Mouse (Mus musculus): ENCODE measurements around the gene Jund. TPM values are rescaled to one million over a fixed set of nuclear protein-coding genes. Genes with fewer than 3 reads are reported as not detected.

Jund gene
- total and polyA plus RNA-seq, 3 experiments = 16.5 to 18.8 TPM; not detected in 1

- peak overlapping the region; percentile 26 for H3K9ac ChIP-seq (ENCODE audit: control insufficient read depth, low read depth, low read length, poor library complexity, severe bottlenecking)
- H3K36me3 ChIP-seq (ENCODE audit: control insufficient read depth in 1 of 2, insufficient read depth in 2 of 2, low read length in 2 of 2) = peaks cover 2 to 24% of the 10 kb centered on the region in 2 experiments; a peak in 3 of 4 replicates
- no peaks in the 10 kb centered on the region for H3K27me3 ChIP-seq (ENCODE audit: control insufficient read depth in 1 of 2, insufficient read depth in 2 of 2, low read length in 2 of 2)
- H3K4me3 ChIP-seq (ENCODE audit: control insufficient read depth in 1 of 2, insufficient read depth in 1 of 2, low read depth in 2 of 2, low read length in 2 of 2) = no peak overlapping the region
- peak overlapping the region; percentile 70 for H3K27ac ChIP-seq (ENCODE audit: control insufficient read depth, low read depth, low read length)
- no peaks in the 10 kb centered on the region for H3K79me2 ChIP-seq (ENCODE audit: control insufficient read depth, insufficient read depth, low read length, poor library complexity)
- H3K4me1 ChIP-seq (ENCODE audit: control insufficient read depth in 1 of 2, insufficient read depth in 2 of 2, low read length in 2 of 2) = peaks cover 9 to 30% of the 10 kb centered on the region in 2 experiments
- H3K9me3 ChIP-seq (replicated peaks; ENCODE audit: insufficient read depth, low read length) = no peaks in the 10 kb centered on the region
- DNase-seq (ENCODE audit: low read depth, low spot score) = peak; percentile 94
- no peak; the same call in 1 of the 2 replicates for TF ChIP-seq MAZ (IDR thresholded peaks at IDR 0.05; ENCODE audit: low read depth, low read length)
- no peak for TF ChIP-seq CHD1 (IDR thresholded peaks at IDR 0.05; ENCODE audit: low read depth, low read length)
- peak; percentile 62 for TF ChIP-seq GATA1 (IDR thresholded peaks at IDR 0.05; ENCODE audit: low read depth, low read length)
- no peak for TF ChIP-seq CHD2 (IDR thresholded peaks at IDR 0.05; ENCODE audit: low read length)
- no peak for TF ChIP-seq KAT2A (conservative IDR thresholded peaks at IDR 0.05; ENCODE audit: low read depth, low read length)
- 0 out of 2 replicates have a peak, but pooled peaks have one; percentile 4 for TF ChIP-seq HCFC1 (IDR thresholded peaks at IDR 0.05; ENCODE audit: low read depth, low read length)
- no peak for TF ChIP-seq ZC3H11A (IDR thresholded peaks at IDR 0.05; ENCODE audit: low read depth, low read length)
- peak; percentile 92 for TF ChIP-seq USF1 (IDR thresholded peaks at IDR 0.05; ENCODE audit: low read depth, low read length)
- TF ChIP-seq MAX (IDR thresholded peaks at IDR 0.05; ENCODE audit: low read length) = no peak
- peak in 1 of 2 experiments; percentile 50; a peak in 1 of 4 replicates for TF ChIP-seq USF2 (IDR thresholded peaks at IDR 0.05; ENCODE audit: borderline replicate concordance in 1 of 2, insufficient read depth in 1 of 2, low read depth in 1 of 2, low read length in 2 of 2)
- TF ChIP-seq CTCF (IDR thresholded peaks at IDR 0.05 in 2 of 3, conservative IDR thresholded peaks at IDR 0.05 in 1 of 3; ENCODE audit: control insufficient read depth in 1 of 3, insufficient read depth in 1 of 3, low read depth in 2 of 3, low read length in 3 of 3, poor library complexity in 1 of 3, severe bottlenecking in 1 of 3) = no peak
- TF ChIP-seq ELF1 (IDR thresholded peaks at IDR 0.05; ENCODE audit: low read depth, low read length) = no peak
- TF ChIP-seq E2F4 (IDR thresholded peaks at IDR 0.05; ENCODE audit: borderline replicate concordance, low read depth, low read length) = no peak
- peak; percentile 18; the same call in 1 of the 2 replicates for TF ChIP-seq TAL1 (IDR thresholded peaks at IDR 0.05; ENCODE audit: low read length)
- TF ChIP-seq MAFK (IDR thresholded peaks at IDR 0.05; ENCODE audit: borderline replicate concordance, low read depth, low read length) = no peak
- no peak for TF ChIP-seq MYC (IDR thresholded peaks at IDR 0.05; ENCODE audit: low read depth, low read length)
- TF ChIP-seq GABPA (IDR thresholded peaks at IDR 0.05; ENCODE audit: low read depth, low read length) = no peak
- TF ChIP-seq TBP (IDR thresholded peaks at IDR 0.05; ENCODE audit: low read depth, low read length) = 0 out of 2 replicates have a peak, but pooled peaks have one; percentile 4
- peak; percentile 52; the same call in 1 of the 2 replicates for TF ChIP-seq POLR2AphosphoS2 (IDR thresholded peaks at IDR 0.05; ENCODE audit: low read length)
- 0 out of 4 replicates have a peak, but pooled peaks of 1 of the 2 experiments have one; percentile 19 for TF ChIP-seq POLR2A (IDR thresholded peaks at IDR 0.05; ENCODE audit: control insufficient read depth in 1 of 2, insufficient read depth in 1 of 2, low read depth in 1 of 2, low read length in 2 of 2, poor library complexity in 1 of 2)
- no peak for TF ChIP-seq MEF2A (IDR thresholded peaks at IDR 0.05; ENCODE audit: extremely low read depth, insufficient replicate concordance, low read depth, low read length, poor library complexity, severe bottlenecking)
- peak; percentile 55 for TF ChIP-seq SIN3A (IDR thresholded peaks at IDR 0.05; ENCODE audit: low read length)
- TF ChIP-seq POLR2AphosphoS5 (IDR thresholded peaks at IDR 0.05; ENCODE audit: borderline replicate concordance, low read depth, low read length) = no peak
- TF ChIP-seq MXI1 (IDR thresholded peaks at IDR 0.05; ENCODE audit: low read depth, low read length) = peak; percentile 71
- TF ChIP-seq SMC3 (IDR thresholded peaks at IDR 0.05; ENCODE audit: low read depth, low read length) = no peak
- TF ChIP-seq RAD21 (IDR thresholded peaks at IDR 0.05; ENCODE audit: low read depth, low read length) = no peak
- TF ChIP-seq BHLHE40 (IDR thresholded peaks at IDR 0.05; ENCODE audit: borderline replicate concordance, low read depth, low read length) = peak; percentile 80
- peak; percentile 61 for TF ChIP-seq TCF12 (IDR thresholded peaks at IDR 0.05; ENCODE audit: low read depth, low read length)
- peak; percentile 88 for TF ChIP-seq ETS1 (IDR thresholded peaks at IDR 0.05; ENCODE audit: low read depth, low read length)
- no peak for TF ChIP-seq MYB (IDR thresholded peaks at IDR 0.05; ENCODE audit: low read depth, low read length)
- TF ChIP-seq ZMIZ1 (IDR thresholded peaks at IDR 0.05; ENCODE audit: low read depth, low read length) = no peak
- no peak for TF ChIP-seq NRF1 (IDR thresholded peaks at IDR 0.05; ENCODE audit: insufficient read depth, low read depth, low read length, poor library complexity, severe bottlenecking)
- 0 out of 2 replicates have a peak, but pooled peaks have one; percentile 7 for TF ChIP-seq NELFE (IDR thresholded peaks at IDR 0.05; ENCODE audit: low read depth, low read length)
- TF ChIP-seq ZNF384 (IDR thresholded peaks at IDR 0.05; ENCODE audit: low read depth, low read length) = no peak
- no peak for TF ChIP-seq ZKSCAN1 (IDR thresholded peaks at IDR 0.05; ENCODE audit: low read depth, low read length)
- TF ChIP-seq UBTF (IDR thresholded peaks at IDR 0.05; ENCODE audit: borderline replicate concordance, insufficient read depth, low read depth, low read length) = no peak
- TF ChIP-seq EP300 (IDR thresholded peaks at IDR 0.05; ENCODE audit: low read depth in 1 of 2, low read length in 2 of 2) = peak; percentile 37 to 70
Observed at GRCm38 (mm10) chr8:70649324-70649723, 49.4 kb upstream of the Jund start.

All from MEL (cell line).